Mouse (Mus musculus): Measurements from ENCODE around the gene G530012D18Rik. TPM values are rescaled to one million over a fixed set of nuclear protein-coding genes. Genes with fewer than 3 reads are reported as not detected.
"Not testable (repeated sequence)": the region's sequence is repeated elsewhere in the genome, so short reads cannot be mapped to it uniquely, and the experiment has no call there.

The G530012D18Rik gene
- polyA plus RNA-seq (2016; fragmentation: Nextera tagmentation; extraction: Ambion mirVana) = not detected in 2 replicates

- H3K9me3 ChIP-seq (replicated peaks); H3K4me3 ChIP-seq; ATAC-seq (ENCODE audit: low FRiP score); H3K4me2 ChIP-seq (replicated peaks); H3K4me1 ChIP-seq; H3K27me3 ChIP-seq; H3K36me3 ChIP-seq; H3K9ac ChIP-seq; H3K27ac ChIP-seq: not testable (repeated sequence)
- 69% methylated on average over 2 of the region's 3 CpGs for WGBS
These were observed at the start of gene G530012D18Rik for GRCm38 (mm10) chr1:85575376-85575775. G530012D18Rik (plus strand) TSS chr1:85575676.

- not testable (repeated sequence) for H3K4me2 ChIP-seq (replicated peaks); H3K36me3 ChIP-seq; H3K4me3 ChIP-seq; H3K4me1 ChIP-seq; ATAC-seq (ENCODE audit: low FRiP score); H3K9ac ChIP-seq; H3K9me3 ChIP-seq (replicated peaks); H3K27me3 ChIP-seq; H3K27ac ChIP-seq
- 59% methylated on average over 3 of the region's 3 CpGs for whole genome bisulfite sequencing
These were observed 49.1 kb upstream of the G530012D18Rik start for GRCm38 (mm10) chr1:85526401-85526800.

GRCm38 (mm10) chr1:85528451-85529110, 46.9 kb upstream of the G530012D18Rik start:
- H3K27ac ChIP-seq; H3K4me2 ChIP-seq (replicated peaks); H3K4me1 ChIP-seq; H3K4me3 ChIP-seq; ATAC-seq (ENCODE audit: low FRiP score); H3K27me3 ChIP-seq; H3K36me3 ChIP-seq; H3K9me3 ChIP-seq (replicated peaks); H3K9ac ChIP-seq: not testable (repeated sequence)
- WGBS = 81% methylated on average over 13 of the region's 15 CpGs

- ATAC-seq (ENCODE audit: low FRiP score); H3K4me1 ChIP-seq; H3K9ac ChIP-seq; H3K36me3 ChIP-seq; H3K27me3 ChIP-seq; H3K27ac ChIP-seq; H3K4me3 ChIP-seq; H3K4me2 ChIP-seq (replicated peaks); H3K9me3 ChIP-seq (replicated peaks): not testable (repeated sequence)
- 65% methylated on average over 4 of the region's 4 CpGs for WGBS
These were observed 31.7 kb upstream of the G530012D18Rik start for GRCm38 (mm10) chr1:85543818-85544217.

GRCm38 (mm10) chr1:85546442-85546841, 29.0 kb upstream of the G530012D18Rik start:
- H3K4me1 ChIP-seq; ATAC-seq (ENCODE audit: low FRiP score); H3K4me2 ChIP-seq (replicated peaks); H3K36me3 ChIP-seq; H3K4me3 ChIP-seq; H3K27me3 ChIP-seq; H3K9me3 ChIP-seq (replicated peaks); H3K9ac ChIP-seq; H3K27ac ChIP-seq: not testable (repeated sequence)

GRCm38 (mm10) chr1:85555261-85555660, 20.2 kb upstream of the G530012D18Rik start:
- H3K27me3 ChIP-seq; H3K4me1 ChIP-seq; ATAC-seq (ENCODE audit: low FRiP score); H3K9me3 ChIP-seq (replicated peaks); H3K4me3 ChIP-seq; H3K27ac ChIP-seq; H3K36me3 ChIP-seq; H3K9ac ChIP-seq; H3K4me2 ChIP-seq (replicated peaks): not testable (repeated sequence)
- 89% methylated on average over 4 of the region's 4 CpGs for WGBS

- not testable (repeated sequence) for ATAC-seq (ENCODE audit: low FRiP score); H3K9ac ChIP-seq; H3K9me3 ChIP-seq (replicated peaks); H3K4me2 ChIP-seq (replicated peaks); H3K36me3 ChIP-seq; H3K27me3 ChIP-seq; H3K27ac ChIP-seq; H3K4me1 ChIP-seq; H3K4me3 ChIP-seq
- 74% methylated on average over 4 of the region's 4 CpGs for WGBS
These were observed 1.9 kb upstream of the G530012D18Rik start for GRCm38 (mm10) chr1:85573554-85573953.

- not testable (repeated sequence) for H3K27ac ChIP-seq; H3K9me3 ChIP-seq (replicated peaks); H3K27me3 ChIP-seq; ATAC-seq (ENCODE audit: low FRiP score); H3K4me2 ChIP-seq (replicated peaks); H3K36me3 ChIP-seq; H3K4me3 ChIP-seq; H3K4me1 ChIP-seq; H3K9ac ChIP-seq
- 59% methylated on average over 3 of the region's 3 CpGs for WGBS
These were observed 3.0 kb downstream of the G530012D18Rik start for GRCm38 (mm10) chr1:85578372-85579010.

GRCm38 (mm10) chr1:85579199-85580147, 4.0 kb downstream of the G530012D18Rik start:
- not testable (repeated sequence) for H3K9ac ChIP-seq; H3K27me3 ChIP-seq; H3K27ac ChIP-seq; H3K4me2 ChIP-seq (replicated peaks); H3K9me3 ChIP-seq (replicated peaks); H3K4me1 ChIP-seq; H3K4me3 ChIP-seq; H3K36me3 ChIP-seq
- peak; percentile 6; the same call in 1 of the 2 replicates for ATAC-seq (ENCODE audit: low FRiP score)
- WGBS = 66% methylated on average over 6 of the region's 7 CpGs

- H3K4me1 ChIP-seq; H3K9ac ChIP-seq; H3K27ac ChIP-seq; H3K27me3 ChIP-seq; H3K4me3 ChIP-seq; H3K36me3 ChIP-seq; H3K9me3 ChIP-seq (replicated peaks); H3K4me2 ChIP-seq (replicated peaks): not testable (repeated sequence)
- 77% methylated on average over 3 of the region's 4 CpGs for WGBS
- peak; percentile 61; the same call in 1 of the 2 replicates for ATAC-seq (ENCODE audit: low FRiP score)
These were observed 4.7 kb downstream of the G530012D18Rik start for GRCm38 (mm10) chr1:85580148-85580534.

- H3K9me3 ChIP-seq (replicated peaks); ATAC-seq (ENCODE audit: low FRiP score); H3K4me2 ChIP-seq (replicated peaks); H3K36me3 ChIP-seq; H3K4me3 ChIP-seq; H3K27ac ChIP-seq; H3K9ac ChIP-seq; H3K27me3 ChIP-seq; H3K4me1 ChIP-seq: not testable (repeated sequence)
- WGBS = 75% methylated on average over 3 of the region's 3 CpGs
These were observed 5.1 kb downstream of the G530012D18Rik start for GRCm38 (mm10) chr1:85580578-85580977.

GRCm38 (mm10) chr1:85581518-85581917, 6.0 kb downstream of the G530012D18Rik start:
- not testable (repeated sequence) for ATAC-seq (ENCODE audit: low FRiP score); H3K9me3 ChIP-seq (replicated peaks); H3K36me3 ChIP-seq; H3K27ac ChIP-seq; H3K9ac ChIP-seq; H3K4me1 ChIP-seq; H3K27me3 ChIP-seq; H3K4me3 ChIP-seq; H3K4me2 ChIP-seq (replicated peaks)
- 32% methylated on average over 5 of the region's 5 CpGs for WGBS
